Mouse (Mus musculus): ENCODE measurements at regions not wholly inside any gene's neighbourhood (a gene's known extent, or its start where the extent isn't known, plus 50 kb on each side); places are given as distances from the start of the nearest gene placed in this dataset.
"Not testable (repeated sequence)": the region's sequence is repeated elsewhere in the genome, so short reads cannot be mapped to it uniquely, and the experiment has no call there.

DNA sequence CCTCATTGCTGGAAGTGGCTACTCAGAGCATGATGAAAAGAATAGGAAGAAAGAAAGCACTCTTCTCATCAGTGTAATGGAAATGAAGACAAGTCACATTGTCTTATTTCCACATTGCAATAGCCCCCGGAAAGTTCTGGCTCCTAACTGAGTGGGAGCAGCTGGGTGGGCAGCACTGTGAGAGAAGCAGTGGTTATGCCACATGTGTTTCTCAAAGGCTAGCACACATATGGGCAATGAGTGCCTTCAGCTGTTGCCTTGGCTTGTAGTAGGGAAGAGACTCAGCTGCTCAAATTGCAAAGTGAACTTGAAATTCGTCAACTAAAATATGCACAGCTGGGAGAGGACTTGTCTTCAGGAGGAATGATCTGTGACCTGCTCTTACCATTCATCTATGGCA, 190.5 kb upstream of the Myo3a start:
- no peak for TF ChIP-seq POLR2A (IDR thresholded peaks at IDR 0.05; ENCODE audit: low read depth, low read length)
- no peak for TF ChIP-seq CTCF (IDR thresholded peaks at IDR 0.05; ENCODE audit: extremely low read depth, insufficient read length, insufficient replicate concordance, low read depth, low read length)
- 82% methylated on average over 2 of the region's 2 CpGs for WGBS
- no peak overlapping the region for H3K27ac ChIP-seq (ENCODE audit: insufficient read depth, low read depth, low read length)
- no peak overlapping the region for H3K4me3 ChIP-seq (ENCODE audit: low read depth, low read length)
- H3K27me3 ChIP-seq (ENCODE audit: control insufficient read depth, insufficient read depth, low read length) = no peaks in the 10 kb centered on the region
- no peaks in the 10 kb centered on the region for H3K4me1 ChIP-seq (ENCODE audit: control insufficient read depth, insufficient read depth, insufficient read length, low read length)
- H3K36me3 ChIP-seq (ENCODE audit: control insufficient read depth, insufficient read depth, low read length) = no peaks in the 10 kb centered on the region

GRCm38 (mm10) chr2:22038780-22039179, 188.5 kb upstream of the Myo3a start:
- no peaks in the 10 kb centered on the region for H3K27me3 ChIP-seq (ENCODE audit: control insufficient read depth, insufficient read depth, low read length)
- TF ChIP-seq CTCF (IDR thresholded peaks at IDR 0.05; ENCODE audit: extremely low read depth, insufficient read length, insufficient replicate concordance, low read depth, low read length) = no peak
- no peak for TF ChIP-seq POLR2A (IDR thresholded peaks at IDR 0.05; ENCODE audit: low read depth, low read length)
- H3K36me3 ChIP-seq (ENCODE audit: control insufficient read depth, insufficient read depth, low read length) = no peaks in the 10 kb centered on the region
- no peak overlapping the region for H3K4me3 ChIP-seq (ENCODE audit: low read depth, low read length)
- WGBS = 55% methylated on average over 2 of the region's 2 CpGs
- H3K4me1 ChIP-seq (ENCODE audit: control insufficient read depth, insufficient read depth, insufficient read length, low read length) = no peaks in the 10 kb centered on the region
- no peak overlapping the region for H3K27ac ChIP-seq (ENCODE audit: insufficient read depth, low read depth, low read length)

GRCm38 (mm10) chr2:22043937-22044336, 183.4 kb upstream of the Myo3a start:
- not testable (repeated sequence) for H3K27ac ChIP-seq (ENCODE audit: insufficient read depth, low read depth, low read length); H3K27me3 ChIP-seq (ENCODE audit: control insufficient read depth, insufficient read depth, low read length); H3K4me3 ChIP-seq (ENCODE audit: low read depth, low read length); H3K4me1 ChIP-seq (ENCODE audit: control insufficient read depth, insufficient read depth, insufficient read length, low read length); H3K36me3 ChIP-seq (ENCODE audit: control insufficient read depth, insufficient read depth, low read length)
- WGBS = 74% methylated on average over 6 of the region's 6 CpGs

DNA sequence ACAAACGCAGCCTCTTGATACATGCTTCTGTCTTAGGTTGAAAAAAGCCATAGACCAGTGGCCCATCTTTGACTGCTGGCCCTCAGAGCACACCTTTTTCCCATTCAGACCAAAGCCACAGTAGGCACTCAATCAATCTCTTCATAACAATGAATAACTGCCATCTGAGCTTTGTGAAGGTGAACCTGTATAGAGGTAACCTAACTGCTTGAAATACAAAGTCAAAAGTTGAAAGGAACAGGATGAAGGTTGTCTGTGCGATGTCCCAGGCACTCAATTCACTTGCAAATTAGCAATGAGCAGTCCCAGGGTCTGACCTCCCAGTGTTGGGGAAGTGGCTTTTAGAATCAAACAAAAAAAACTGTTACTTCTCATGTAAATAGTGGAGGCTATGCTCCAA, 182.4 kb upstream of the Myo3a start:
- Histone ChIP-seq H3K27me3 (ENCODE audit: control insufficient read depth, insufficient read depth, low read length) (no peaks in the 10 kb centered on the region), H3K4me1 (ENCODE audit: control insufficient read depth, insufficient read depth, insufficient read length, low read length) (no peaks in the 10 kb centered on the region), H3K4me3 (ENCODE audit: low read depth, low read length) (no peak overlapping the region), H3K27ac (ENCODE audit: insufficient read depth, low read depth, low read length) (no peak overlapping the region), H3K36me3 (ENCODE audit: control insufficient read depth, insufficient read depth, low read length) (no peaks in the 10 kb centered on the region)
- WGBS = 81% methylated on average over 2 of the region's 2 CpGs
- TF ChIP-seq POLR2A (IDR thresholded peaks at IDR 0.05; ENCODE audit: low read depth, low read length) = no peak
- TF ChIP-seq CTCF (IDR thresholded peaks at IDR 0.05; ENCODE audit: extremely low read depth, insufficient read length, insufficient replicate concordance, low read depth, low read length) = no peak

DNA sequence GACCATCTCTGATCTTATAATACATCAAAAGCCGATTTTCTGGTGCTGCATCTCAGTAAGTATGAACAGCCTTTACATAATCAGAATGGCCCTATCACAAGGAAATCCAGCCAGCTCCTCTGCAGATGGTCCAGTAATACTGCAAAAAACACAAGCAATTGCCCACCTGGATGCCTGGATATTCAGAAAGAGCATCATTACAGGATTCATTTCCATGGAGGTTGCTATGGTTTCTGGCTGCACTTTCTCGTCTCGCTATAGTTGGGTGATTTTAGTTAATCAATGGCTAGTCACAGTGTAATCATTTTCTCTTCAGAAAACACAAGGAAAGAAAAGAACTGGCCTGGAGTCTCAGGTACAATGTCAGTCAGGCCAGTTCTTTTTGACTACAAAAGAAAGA, 179.8 kb upstream of the Myo3a start:
- Histone ChIP-seq H3K27ac (ENCODE audit: insufficient read depth, low read depth, low read length) (no peak overlapping the region), H3K27me3 (ENCODE audit: control insufficient read depth, insufficient read depth, low read length) (no peaks in the 10 kb centered on the region), H3K4me3 (ENCODE audit: low read depth, low read length) (no peak overlapping the region), H3K4me1 (ENCODE audit: control insufficient read depth, insufficient read depth, insufficient read length, low read length) (no peaks in the 10 kb centered on the region), H3K36me3 (ENCODE audit: control insufficient read depth, insufficient read depth, low read length) (no peaks in the 10 kb centered on the region)
- TF ChIP-seq CTCF (IDR thresholded peaks at IDR 0.05; ENCODE audit: extremely low read depth, insufficient read length, insufficient replicate concordance, low read depth, low read length) (no peak), POLR2A (IDR thresholded peaks at IDR 0.05; ENCODE audit: low read depth, low read length) (no peak)
- WGBS = 54% methylated on average over 3 of the region's 3 CpGs

- Histone ChIP-seq H3K4me1 (ENCODE audit: control insufficient read depth, insufficient read depth, insufficient read length, low read length) (no peaks in the 10 kb centered on the region), H3K4me3 (ENCODE audit: low read depth, low read length) (no peak overlapping the region), H3K36me3 (ENCODE audit: control insufficient read depth, insufficient read depth, low read length) (no peaks in the 10 kb centered on the region), H3K27ac (ENCODE audit: insufficient read depth, low read depth, low read length) (no peak overlapping the region), H3K27me3 (ENCODE audit: control insufficient read depth, insufficient read depth, low read length) (no peaks in the 10 kb centered on the region)
- TF ChIP-seq POLR2A (IDR thresholded peaks at IDR 0.05; ENCODE audit: low read depth, low read length) (no peak), CTCF (IDR thresholded peaks at IDR 0.05; ENCODE audit: extremely low read depth, insufficient read length, insufficient replicate concordance, low read depth, low read length) (no peak)
- 86% methylated on average over 5 of the region's 5 CpGs for WGBS
Measured at GRCm38 (mm10) chr2:22066535-22066934, 160.8 kb upstream of the Myo3a start.

- Histone ChIP-seq H3K36me3 (ENCODE audit: control insufficient read depth, insufficient read depth, low read length) (no peaks in the 10 kb centered on the region), H3K4me3 (ENCODE audit: low read depth, low read length) (no peak overlapping the region), H3K4me1 (ENCODE audit: control insufficient read depth, insufficient read depth, insufficient read length, low read length) (0 out of 2 replicates have a peak, but pooled peaks cover 2% of the 10 kb centered on the region), H3K27me3 (ENCODE audit: control insufficient read depth, insufficient read depth, low read length) (no peaks in the 10 kb centered on the region), H3K27ac (ENCODE audit: insufficient read depth, low read depth, low read length) (no peak overlapping the region)
- 25% methylated on average over 2 of the region's 2 CpGs for WGBS
- TF ChIP-seq CTCF (IDR thresholded peaks at IDR 0.05; ENCODE audit: extremely low read depth, insufficient read length, insufficient replicate concordance, low read depth, low read length) (no peak), POLR2A (IDR thresholded peaks at IDR 0.05; ENCODE audit: low read depth, low read length) (no peak)
Measured at GRCm38 (mm10) chr2:22096848-22097247, 130.5 kb upstream of the Myo3a start.

DNA sequence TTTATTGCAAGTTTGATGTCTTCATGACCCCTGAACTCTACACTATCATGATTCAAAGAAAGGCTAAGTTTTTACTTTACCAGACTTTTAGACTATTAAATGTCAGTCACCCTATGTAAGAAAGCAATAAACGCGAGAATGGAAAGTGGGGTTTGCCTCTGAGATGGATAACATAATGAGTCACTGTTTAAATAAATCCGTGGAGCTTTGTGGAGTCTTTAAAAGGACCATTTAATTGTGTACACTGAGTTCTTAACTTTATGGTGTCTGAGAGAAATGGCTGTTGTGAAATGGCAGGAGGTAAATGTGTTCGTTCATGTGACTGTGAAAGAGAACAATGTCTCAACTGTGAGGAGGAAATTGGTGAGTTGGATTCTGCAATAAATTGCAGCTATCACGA, 122.2 kb upstream of the Myo3a start:
- Histone ChIP-seq H3K27ac (ENCODE audit: insufficient read depth, low read depth, low read length) (no peak overlapping the region), H3K27me3 (ENCODE audit: control insufficient read depth, insufficient read depth, low read length) (no peaks in the 10 kb centered on the region), H3K4me3 (ENCODE audit: low read depth, low read length) (no peak overlapping the region), H3K4me1 (ENCODE audit: control insufficient read depth, insufficient read depth, insufficient read length, low read length) (no peaks in the 10 kb centered on the region), H3K36me3 (ENCODE audit: control insufficient read depth, insufficient read depth, low read length) (no peaks in the 10 kb centered on the region)
- WGBS = 9% methylated on average over 5 of the region's 5 CpGs
- TF ChIP-seq CTCF (IDR thresholded peaks at IDR 0.05; ENCODE audit: extremely low read depth, insufficient read length, insufficient replicate concordance, low read depth, low read length) = no peak
- no peak for TF ChIP-seq POLR2A (IDR thresholded peaks at IDR 0.05; ENCODE audit: low read depth, low read length)
